Mouse (Mus musculus): ENCODE measurements at regions not wholly inside any gene's neighbourhood (a gene's known extent, or its start where the extent isn't known, plus 50 kb on each side); places are given as distances from the start of the nearest gene placed in this dataset.

DNA sequence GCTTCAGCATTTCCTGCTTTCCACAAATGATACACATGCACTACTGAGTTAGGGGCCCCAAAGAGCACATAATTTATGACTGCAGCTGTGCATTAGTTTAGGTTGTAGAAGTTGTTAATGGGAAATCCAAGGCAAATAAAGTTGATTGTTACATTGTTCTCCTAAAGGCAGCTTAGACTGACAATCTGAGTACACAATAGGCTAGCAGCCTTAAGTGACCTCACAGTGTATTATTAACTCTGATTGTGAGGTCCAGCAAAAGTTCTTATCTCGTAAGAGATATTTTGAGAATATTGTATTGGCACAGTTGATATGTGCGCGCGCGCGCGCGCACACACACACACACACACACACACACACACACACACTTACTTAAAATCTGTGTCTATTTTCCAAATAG is 70.5 kb upstream of the Yae1d1 start:
- DNase-seq (ENCODE audit: low read depth, low spot score) (no peak), ATAC-seq (no peak)
- no peak for TF ChIP-seq CTCF (IDR thresholded peaks at IDR 0.05)
- H3K27me3 ChIP-seq: peaks cover 24% of the 10 kb centered on the region
- in situ Hi-C loops (cut with MboI; ENCODE audit: low pct_unique_long_range_greater_than_20kb): loop anchor here (10.0 to 25.0 kb wide), 2 partner anchors 751 to 1074 kb away; no protein-coding TSS in a partner anchor
- ChIA-PET POLR2A (no interaction called here), CTCF (no interaction called here)

DNA sequence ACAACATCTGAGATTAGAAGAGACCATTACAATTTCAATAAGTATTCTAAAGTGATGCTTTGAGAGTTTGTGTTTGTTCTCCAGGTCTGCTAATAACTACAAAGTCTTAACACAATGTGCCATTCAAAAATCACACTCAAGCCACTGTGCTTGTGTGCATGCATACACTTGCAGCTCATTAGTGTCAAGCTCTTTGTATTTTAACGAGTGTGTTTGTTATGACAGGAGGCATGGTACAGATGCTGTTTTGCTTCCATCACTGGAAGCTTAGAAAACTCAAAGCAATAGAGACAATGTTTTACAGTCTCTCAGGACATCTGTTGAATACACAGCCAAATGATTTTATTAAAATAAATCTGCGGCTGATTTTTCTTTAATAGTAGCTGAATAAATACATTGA is 67.1 kb upstream of the Yae1d1 start:
- H3K27me3 ChIP-seq: peaks cover 24% of the 10 kb centered on the region
- in situ Hi-C loops (cut with MboI; ENCODE audit: low pct_unique_long_range_greater_than_20kb): loop anchor here (10.0 to 25.0 kb wide), 2 partner anchors 755 to 1077 kb away; no protein-coding TSS in a partner anchor
- TF ChIP-seq CTCF (IDR thresholded peaks at IDR 0.05): no peak
- CTCF ChIA-PET: no interaction called here
- ATAC-seq: no peak
- no peak for DNase-seq (ENCODE audit: low read depth, low spot score)
- POLR2A ChIA-PET: no interaction called here

- H3K27me3 ChIP-seq: peaks cover 11% of the 10 kb centered on the region
- in situ Hi-C loops (cut with MboI; ENCODE audit: low pct_unique_long_range_greater_than_20kb): loop anchor here (25.0 kb wide), 1 partner anchor 1080 kb away; no protein-coding TSS in a partner anchor
- TF ChIP-seq CTCF (IDR thresholded peaks at IDR 0.05): peak; percentile 72
- POLR2A ChIA-PET: no interaction called here
- ATAC-seq (peak; percentile 90), DNase-seq (ENCODE audit: low read depth, low spot score) (peak; percentile 10)
- CTCF ChIA-PET: interaction anchor here (0.8 to 1.3 kb wide), 3 partner anchors 117 to 772 kb away, joined by 3 to 6 read pairs (median 4); no protein-coding TSS in a partner anchor
These were observed 64.2 kb upstream of the Yae1d1 start for GRCm38 (mm10) chr13:18057231-18057912.

DNA sequence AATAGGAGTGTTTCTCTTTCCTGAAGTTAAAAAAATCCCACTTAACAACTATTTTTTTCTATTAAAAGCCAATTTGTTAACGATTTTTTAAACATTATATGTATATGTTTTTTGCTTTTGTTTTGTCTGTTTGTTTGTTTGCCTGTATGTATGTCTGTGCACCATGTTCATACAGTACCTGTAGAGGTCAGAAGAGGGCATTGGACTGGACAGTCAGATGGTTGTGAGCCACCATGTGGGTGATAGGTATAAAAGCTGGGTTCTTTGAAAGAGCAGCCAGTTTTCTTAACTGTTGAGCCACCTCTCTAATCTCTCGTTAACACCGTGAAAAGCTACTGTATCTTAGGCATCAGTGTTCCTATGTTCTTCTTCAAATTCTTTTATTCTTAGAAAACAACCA is 63.7 kb upstream of the Yae1d1 start:
- no peak for TF ChIP-seq CTCF (IDR thresholded peaks at IDR 0.05)
- in situ Hi-C loops (cut with MboI; ENCODE audit: low pct_unique_long_range_greater_than_20kb): loop anchor here (25.0 kb wide), 1 partner anchor 1080 kb away; no protein-coding TSS in a partner anchor
- ATAC-seq (no peak), DNase-seq (ENCODE audit: low read depth, low spot score) (no peak)
- H3K27me3 ChIP-seq: peaks cover 9% of the 10 kb centered on the region
- CTCF ChIA-PET: interaction anchor here (0.8 to 1.3 kb wide), 2 partner anchors 117 to 750 kb away, joined by 3 to 6 read pairs; no protein-coding TSS in a partner anchor
- POLR2A ChIA-PET: no interaction called here

- ChIA-PET CTCF (no interaction called here), POLR2A (no interaction called here)
- DNase-seq (ENCODE audit: low read depth, low spot score): no peak
- H3K27me3 ChIP-seq: no peaks in the 10 kb centered on the region
- no peak for TF ChIP-seq CTCF (IDR thresholded peaks at IDR 0.05)
- no peak for ATAC-seq
- in situ Hi-C loops (cut with MboI; ENCODE audit: low pct_unique_long_range_greater_than_20kb): no loop called here
These were observed 50.0 kb upstream of the Yae1d1 start for GRCm38 (mm10) chr13:18043154-18043553.

Measured in Patski (cell line).